Mouse (Mus musculus) frontal cortex, postnatal 14 days (tissue): ENCODE measurements around the gene Ankdd1a.
A peak's percentile ranks its signal among the peaks of the same experiment; 100 is the strongest.

Experiments used
- DNase-seq, 2 experiments: peaks; one replicate each; pipeline ENCODE4 v3.0.0; 2022; ENCODE audit warnings: low spot score in 2 of 2

Gene Ankdd1a

GRCm38 (mm10) chr9:65542111-65542524 is 22.1 kb upstream of the Ankdd1a start:
- DNase-seq, result no peak

DNA sequence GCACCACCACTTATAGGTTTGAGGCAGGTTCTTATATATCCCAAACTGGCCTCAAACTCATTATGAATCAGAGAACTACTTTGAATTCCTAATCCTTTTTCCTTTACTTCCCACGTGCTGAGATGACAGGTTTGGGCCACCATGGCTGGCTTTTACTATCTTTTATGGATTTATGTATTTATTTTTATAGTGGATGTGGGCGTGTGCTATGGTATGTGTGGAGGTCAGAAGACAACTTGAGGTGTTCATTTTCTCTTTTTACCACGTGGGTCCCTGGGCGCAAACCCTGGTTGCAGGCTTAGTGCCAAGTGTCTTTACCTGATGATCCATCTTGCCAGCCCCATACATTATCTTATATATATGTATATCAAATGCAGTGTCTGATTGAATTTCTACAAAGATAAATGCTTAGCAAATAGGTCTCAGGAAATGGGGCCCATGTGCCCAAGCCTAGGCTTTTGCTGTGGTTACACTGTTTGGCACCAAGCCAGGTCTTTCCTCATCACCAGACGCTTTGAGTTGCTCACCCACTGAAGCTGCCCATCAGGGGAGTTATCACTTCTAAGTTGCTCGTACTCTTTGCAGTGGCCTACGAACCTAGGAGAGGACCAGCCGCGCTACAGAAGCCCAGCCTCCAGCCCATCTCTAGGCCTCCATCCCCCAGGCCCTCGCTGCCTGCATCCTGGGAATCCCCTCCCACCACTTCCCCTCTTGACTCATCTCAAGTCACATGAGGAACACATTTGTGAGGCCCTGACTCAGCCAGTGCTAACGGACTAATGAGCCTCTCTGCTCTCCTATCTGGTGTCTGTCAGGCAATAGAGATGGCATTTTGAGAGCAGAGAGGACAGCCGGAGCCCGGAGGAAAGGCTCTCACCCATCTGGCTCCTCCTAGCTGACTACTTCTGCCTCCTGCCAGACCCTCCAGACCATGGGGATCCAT is 21.4 kb upstream of the Ankdd1a start:
- no peak for DNase-seq

GRCm38 (mm10) chr9:65539697-65540096 is 19.7 kb upstream of the Ankdd1a start:
- DNase-seq, result no peak

GRCm38 (mm10) chr9:65537901-65538630 is 18.1 kb upstream of the Ankdd1a start:
- no peak for DNase-seq

DNA sequence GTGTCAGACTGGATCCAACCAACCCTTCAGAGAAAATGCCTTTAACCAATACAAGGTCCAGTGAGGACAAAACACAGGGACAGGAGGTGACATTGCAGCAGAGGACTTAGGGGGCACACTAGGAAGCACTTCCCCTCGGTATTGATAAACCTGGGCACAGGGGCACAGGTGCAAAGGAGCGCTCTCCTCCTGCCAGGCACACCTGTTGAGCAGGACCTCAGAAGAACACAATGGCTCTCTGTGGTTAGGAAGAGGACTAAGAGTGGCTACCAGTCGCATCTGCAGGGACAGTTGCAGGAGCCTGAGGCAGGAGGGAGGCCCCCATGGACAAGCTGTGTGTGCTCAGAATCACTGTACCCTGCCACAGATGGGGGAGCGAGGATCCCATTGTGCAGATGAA is 16.5 kb upstream of the Ankdd1a start:
- DNase-seq, result no peak

DNA sequence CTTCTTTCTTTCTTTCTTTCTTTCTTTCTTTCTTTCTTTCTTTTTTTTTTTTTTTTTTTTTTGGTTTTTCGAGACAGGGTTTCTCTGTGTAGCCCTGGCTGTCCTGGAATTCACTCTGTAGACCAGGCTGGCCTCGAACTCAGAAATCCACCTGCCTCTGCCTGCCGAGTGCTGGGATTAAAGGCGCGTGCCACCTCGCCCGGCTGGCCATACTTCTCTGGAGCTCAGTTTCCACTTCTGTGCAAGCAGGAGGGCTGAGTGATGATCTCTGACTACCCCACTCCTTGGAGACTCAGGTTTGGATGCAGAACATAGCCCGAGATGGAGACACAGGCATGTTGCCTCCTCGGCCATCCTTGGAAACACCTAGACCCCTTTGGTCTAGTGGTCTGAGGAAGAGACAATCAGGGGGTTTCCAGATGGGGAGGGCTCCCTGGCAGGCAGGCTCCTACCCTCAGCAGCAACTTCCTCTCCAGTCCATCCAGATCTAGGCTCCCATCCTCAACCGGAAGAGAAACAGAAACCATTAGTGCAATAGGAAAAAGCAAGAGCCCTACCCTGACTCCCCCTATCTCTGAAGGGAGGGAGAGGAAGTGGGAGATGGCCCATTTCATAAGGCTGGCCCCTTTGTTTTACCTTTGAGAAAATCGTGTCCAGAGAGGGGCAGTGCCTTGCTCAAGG is 15.9 kb upstream of the Ankdd1a start:
- no peak for DNase-seq

DNA sequence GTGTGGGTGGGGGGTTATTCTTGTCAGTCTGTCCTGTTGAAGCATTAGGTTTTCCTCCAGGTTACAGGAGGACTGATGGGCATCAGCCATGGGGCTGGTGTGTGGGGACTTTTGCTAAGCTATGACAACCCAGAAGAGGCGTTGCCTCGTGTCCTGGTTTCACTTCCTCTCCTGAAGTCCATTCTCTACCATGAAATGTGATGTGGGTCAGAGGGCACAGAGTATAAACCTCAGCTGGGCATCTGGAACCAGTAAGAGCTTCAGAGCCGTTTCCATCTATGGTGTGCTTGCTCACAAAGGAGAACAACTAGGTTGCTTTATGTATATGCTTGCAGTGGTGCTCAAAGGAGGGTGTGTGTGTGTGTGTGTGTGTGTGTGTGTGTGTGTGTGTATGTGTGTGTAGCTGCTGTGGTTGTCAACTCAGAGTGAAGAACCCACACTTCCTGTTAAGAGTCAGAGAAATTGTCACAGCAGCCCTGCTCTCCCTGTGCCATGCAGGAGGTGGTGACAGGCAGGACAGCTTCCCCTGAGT is 15.3 kb upstream of the Ankdd1a start:
- DNase-seq, result no peak

DNA sequence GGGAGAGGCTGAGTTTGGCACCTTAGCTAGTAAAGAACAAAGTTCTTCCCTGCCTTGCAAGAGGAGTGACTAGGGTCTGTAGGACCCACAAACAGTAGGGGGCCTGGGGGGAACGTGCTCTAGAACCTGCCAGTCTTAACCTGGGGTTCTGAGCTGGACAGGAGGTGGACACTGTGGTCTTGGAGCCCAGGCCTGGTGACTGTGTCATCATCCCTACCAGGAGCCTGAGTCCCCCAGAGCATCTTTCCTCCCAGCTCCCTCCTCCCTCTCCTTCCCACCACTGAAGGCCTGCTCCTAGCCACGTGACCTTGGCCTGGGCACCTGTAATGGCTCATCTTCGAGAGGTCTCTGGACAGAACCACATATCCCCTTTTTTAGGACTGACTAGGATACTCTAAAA is 14.1 kb upstream of the Ankdd1a start:
- no peak for DNase-seq

DNA sequence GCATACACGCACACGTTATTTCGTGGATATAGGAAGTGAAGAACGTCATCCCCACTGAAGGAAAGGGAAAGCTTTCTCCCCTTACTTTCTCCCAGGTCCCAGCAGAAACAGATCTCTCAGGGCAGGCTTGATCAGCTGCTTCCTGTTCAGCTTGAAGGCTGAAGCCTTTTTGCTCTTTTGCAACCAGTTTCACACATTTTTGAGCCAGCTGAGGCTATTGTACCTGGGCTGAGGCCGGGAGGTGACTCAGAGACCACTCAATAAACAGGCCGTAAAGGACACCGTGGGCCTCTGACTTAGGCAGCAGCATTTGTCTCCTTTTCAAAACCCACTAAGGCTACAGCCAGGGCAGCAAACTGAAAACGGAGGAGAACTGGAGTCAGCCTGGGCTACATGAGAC is 13.0 kb upstream of the Ankdd1a start:
- no peak for DNase-seq

- no peak for DNase-seq
These were observed 11.3 kb upstream of the Ankdd1a start for GRCm38 (mm10) chr9:65531283-65531682.

GRCm38 (mm10) chr9:65529659-65530058 is 9.7 kb upstream of the Ankdd1a start:
- DNase-seq, result no peak

DNA sequence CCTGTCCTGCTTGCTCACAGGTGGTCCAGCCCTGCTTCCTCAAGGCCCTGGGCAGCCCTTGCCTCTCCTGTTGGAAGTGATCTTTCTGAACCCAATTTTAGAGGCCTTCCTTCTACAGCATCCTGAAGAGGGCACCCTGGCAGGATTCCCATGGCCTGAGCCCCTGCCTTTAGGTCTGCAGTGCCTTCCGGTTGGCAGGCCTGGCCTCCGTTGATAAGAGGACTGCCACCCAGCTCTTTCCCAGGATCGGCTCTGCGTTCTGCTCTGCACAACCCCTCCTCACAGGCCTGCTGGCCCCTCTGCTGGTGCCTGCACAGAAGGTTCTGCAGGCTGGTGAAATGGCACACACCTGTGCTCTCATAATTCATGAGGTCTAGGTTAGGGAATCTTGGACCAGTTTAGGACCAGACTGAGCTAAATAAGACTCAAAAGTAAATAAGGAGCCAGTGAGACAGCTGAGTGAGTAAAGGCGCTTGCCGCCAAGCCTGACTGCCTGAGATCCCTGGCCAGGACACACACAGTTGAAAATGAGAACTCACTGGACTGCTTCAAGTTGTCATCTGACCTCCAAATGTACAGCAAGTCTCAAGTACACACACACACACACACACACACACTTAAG is 8.5 kb upstream of the Ankdd1a start:
- no peak for DNase-seq

- DNase-seq, result no peak
These were observed 5.6 kb upstream of the Ankdd1a start for GRCm38 (mm10) chr9:65525445-65526195.

DNA sequence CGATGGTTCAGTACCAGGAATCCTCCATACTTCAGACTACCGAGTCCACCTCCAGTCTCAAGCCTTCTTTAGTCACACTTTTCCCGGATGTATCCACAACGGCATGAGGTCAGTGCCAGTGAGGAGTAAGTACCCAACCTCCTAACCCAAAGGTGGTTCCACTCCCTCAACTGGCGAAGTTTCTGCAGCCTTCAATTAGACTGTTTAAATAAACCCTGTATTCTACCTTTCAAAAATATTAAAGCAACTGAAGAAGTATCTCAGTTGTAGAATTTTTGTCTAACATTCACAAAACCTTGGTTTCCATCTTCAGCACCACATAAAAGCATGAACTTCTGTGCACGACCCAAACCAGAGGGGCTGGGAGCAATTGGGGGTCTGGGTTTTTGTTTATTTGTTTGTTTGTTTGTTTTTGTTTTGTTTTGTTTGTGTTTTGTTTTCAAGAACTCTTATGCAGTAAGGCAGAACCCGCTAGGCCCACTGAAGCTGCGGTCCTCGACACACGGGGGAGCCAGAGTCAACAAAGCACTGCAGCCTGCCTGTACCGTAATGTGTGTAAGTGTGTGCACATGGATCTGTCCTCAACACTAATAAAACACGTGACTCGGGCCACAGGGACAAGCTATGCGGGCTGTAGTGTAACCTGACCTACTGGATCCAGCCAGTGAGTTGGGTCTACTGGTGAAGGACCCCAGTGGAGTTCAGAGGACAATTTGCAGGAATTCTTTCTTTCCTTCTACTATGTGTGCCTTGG is 3.8 kb upstream of the Ankdd1a start:
- DNase-seq, result peak; percentile 64 to 73

GRCm38 (mm10) chr9:65520505-65520876 is 498 bp upstream of the Ankdd1a start:
- DNase-seq, result peak in 1 of 2 experiments; percentile 14

- no peak for DNase-seq
These were observed 5.1 kb downstream of the Ankdd1a start for GRCm38 (mm10) chr9:65514851-65515261.

DNA sequence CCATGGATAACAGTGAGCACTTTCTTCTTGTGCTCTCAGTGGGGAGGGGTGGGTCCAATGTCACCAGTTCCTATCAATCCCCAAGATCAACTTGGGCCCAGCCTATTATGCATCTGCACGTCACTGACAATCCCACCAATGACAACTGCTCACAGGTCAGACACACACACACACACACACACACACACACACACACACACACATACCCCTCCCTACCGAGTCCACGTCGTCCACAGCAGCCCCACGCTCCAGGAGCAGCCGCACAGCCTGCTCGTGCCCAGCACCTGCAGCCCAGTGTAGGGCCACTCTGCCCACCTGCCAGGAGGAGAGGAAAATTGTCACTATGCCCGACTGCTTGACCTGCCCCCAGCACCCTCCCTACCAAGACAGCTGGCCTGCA is 5.6 kb downstream of the Ankdd1a start:
- DNase-seq, result no peak

- DNase-seq, result no peak
These were observed 7.5 kb downstream of the Ankdd1a start for GRCm38 (mm10) chr9:65512520-65512919.

DNA sequence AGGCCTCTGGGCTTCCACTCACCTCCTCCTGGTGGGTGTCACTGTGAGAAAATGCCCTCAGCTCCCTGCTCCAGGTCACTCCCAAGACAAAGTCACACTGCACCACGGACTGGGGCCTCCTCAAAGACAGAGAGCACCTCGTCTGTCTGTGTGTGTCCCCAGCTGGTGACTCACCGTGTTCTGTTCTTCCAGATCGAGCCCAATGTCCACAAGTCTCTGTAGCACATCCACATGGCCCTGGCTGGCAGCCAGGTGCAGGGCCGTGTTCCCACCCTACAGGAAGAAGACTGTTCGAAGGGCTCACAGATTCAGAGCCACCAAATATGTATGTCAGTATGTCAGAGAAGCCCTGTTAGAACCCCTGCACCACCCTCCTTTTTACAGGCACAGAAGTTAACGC is 11.5 kb downstream of the Ankdd1a start:
- DNase-seq, result no peak
